Mouse (Mus musculus) kidney, postnatal 4 days (tissue): ENCODE data around the gene Tent4b.
A peak's percentile ranks its signal among the peaks of the same experiment; 100 is the strongest.

Experiments
- DNase-seq, 2 experiments: peaks; one replicate each; pipeline ENCODE4 v3.0.0; 2021; ENCODE audit warnings: mixed read lengths in 2 of 2

Gene Tent4b

GRCm38 (mm10) chr8:88198945-88199571 lies at the start of gene Tent4b:
Tent4b (plus strand) TSS chr8:88199213.
- DNase-seq = peak; percentile 94 to 96

DNA sequence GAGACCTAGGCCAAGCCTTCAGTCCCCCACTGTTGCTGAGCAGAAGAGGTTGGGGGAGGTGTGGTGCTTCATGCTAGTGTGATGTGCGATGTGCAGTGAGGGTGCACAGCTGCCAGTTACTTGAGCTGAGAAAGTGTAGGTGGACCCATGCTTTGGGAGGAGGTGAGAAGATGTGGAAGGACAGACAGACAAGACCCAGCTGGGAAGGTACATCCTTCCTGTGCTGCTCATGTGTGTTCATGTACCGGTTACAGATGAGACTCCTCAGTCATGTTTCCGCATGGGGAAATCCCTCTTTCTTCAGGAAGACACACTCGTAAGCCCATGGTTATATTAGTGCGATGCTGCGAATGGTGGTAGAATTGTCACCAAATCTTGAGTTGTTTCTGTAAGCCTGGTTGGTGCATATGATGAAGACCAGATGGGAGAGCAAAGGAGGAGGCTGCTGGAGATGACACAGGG lies 48.1 kb upstream of the Tent4b start:
- no peak for DNase-seq

DNA sequence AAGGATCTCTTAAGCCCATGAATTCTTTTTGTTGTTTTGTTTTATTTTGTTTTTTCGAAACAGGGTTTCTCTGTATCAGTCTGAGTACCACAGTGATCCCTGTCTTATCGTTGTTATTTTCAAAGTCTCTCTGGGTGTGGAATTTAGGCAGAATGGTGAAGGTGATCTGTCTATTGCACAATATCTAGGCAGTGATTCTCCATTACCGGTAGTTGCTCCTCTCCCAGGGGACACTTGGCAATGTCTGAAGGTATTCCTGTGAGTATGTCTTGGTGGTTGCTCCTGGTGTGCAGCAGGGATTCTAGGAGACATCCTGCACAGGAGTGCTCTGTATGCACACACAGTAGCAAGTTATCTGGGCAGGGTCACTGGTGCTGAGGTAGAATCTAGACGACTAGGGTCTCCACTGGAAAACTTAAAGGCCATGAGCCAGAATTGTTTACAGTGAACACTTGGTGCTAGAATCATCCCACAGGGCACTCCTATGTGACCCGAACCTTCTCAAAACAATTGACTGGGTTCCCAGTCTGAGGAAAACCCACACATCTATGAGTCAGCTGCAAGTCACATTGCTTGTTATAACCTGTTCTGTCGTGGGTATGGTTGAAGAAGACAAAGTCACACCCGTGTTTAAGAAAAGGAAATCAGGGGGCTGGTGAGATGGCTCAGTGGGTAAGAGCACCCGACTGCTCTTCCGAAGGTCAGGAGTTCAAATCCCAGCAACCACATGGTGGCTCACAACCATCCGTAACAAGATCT lies 38.6 kb upstream of the Tent4b start:
- DNase-seq = no peak

GRCm38 (mm10) chr8:88161439-88161838 lies 37.6 kb upstream of the Tent4b start:
- peak; percentile 84 to 85 for DNase-seq

DNA sequence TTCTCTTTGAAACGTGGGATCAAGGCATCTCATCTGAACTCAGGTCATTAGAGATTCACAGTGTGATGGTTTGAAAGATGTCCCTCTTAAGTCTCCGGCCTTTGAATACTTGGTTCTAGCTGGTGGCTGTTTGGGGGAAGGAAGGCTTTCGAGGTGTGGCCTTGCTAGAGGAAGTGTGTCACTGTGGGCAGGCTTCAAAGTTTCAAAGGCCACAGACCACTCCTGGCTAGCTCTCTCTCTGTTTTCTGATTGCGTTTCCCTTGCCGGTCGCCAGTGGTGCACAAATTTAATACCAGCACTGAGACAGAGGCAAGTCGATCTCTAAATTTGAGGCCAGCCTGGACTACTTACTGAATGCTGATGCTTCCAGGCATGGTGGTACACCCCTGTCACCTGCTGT lies 23.7 kb upstream of the Tent4b start:
- DNase-seq = no peak

GRCm38 (mm10) chr8:88177291-88177690 lies 21.7 kb upstream of the Tent4b start:
- no peak for DNase-seq

- DNase-seq = no peak
These were observed 15.9 kb upstream of the Tent4b start for GRCm38 (mm10) chr8:88183121-88183520.

DNA sequence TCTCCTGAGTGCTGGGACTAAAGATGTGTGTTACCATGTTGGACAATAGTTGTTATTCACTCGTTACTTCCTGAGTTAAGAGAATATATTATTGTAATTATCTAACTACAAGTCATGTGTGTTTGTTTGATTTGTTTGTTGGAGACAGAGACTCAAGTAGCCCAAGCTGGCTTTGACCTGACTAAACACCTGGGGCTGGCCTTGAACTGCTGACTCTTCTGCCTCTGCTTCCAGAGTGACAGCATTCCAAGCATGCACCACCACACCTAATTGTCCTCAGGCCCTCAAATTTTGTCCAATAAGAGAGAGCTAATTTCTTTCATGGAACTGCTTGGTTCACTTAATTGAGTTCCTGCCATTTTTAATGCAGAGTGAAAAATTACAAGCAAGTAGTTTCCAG lies 14.1 kb upstream of the Tent4b start:
- no peak for DNase-seq

DNA sequence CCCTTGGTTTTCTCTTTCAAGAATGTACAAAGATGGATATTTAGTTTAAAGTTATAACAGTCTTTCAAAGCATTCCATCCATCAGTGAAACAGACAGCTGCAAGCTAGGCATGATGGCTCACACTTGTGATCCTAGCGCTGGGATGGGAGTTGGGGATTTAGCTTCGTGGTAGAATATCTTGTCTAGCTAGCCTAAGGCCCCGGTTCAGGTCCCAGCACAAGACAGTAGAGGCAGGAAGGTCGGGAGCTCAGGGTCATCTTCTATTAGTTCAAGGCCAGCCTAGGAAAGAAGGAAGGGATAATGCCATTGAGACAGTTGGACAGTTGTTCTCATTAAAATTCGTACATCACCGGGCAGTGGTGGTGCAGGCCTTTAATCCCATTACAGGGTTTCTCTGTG lies 13.3 kb upstream of the Tent4b start:
- no peak for DNase-seq

DNA sequence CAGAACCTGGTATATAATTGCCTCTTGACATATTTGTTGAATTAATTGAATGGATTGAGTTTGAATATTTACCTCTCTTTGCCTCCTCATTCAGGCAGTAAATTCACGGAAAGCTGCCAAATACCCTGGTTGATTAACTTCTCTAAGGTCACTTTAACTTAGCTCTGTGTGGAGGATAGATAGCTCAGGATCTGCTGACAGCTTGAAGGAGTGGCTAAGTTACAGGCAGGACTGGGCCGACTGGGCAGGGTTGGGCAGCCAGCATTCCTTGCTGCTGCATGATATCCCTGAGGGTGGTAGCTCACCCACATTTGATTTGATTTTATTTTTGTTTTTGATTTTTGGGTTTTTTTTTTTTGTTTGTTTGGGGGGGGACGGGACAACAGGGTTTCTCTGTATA lies 1.7 kb upstream of the Tent4b start:
- no peak for DNase-seq

GRCm38 (mm10) chr8:88198551-88198944 lies 465 bp upstream of the Tent4b start:
- DNase-seq = no peak

GRCm38 (mm10) chr8:88199700-88200601 lies 938 bp downstream of the Tent4b start:
- peak; percentile 57 to 68 for DNase-seq

GRCm38 (mm10) chr8:88200724-88201495 lies 1.9 kb downstream of the Tent4b start:
- no peak for DNase-seq

- no peak for DNase-seq
These were observed 2.6 kb downstream of the Tent4b start for GRCm38 (mm10) chr8:88201641-88202040.

DNA sequence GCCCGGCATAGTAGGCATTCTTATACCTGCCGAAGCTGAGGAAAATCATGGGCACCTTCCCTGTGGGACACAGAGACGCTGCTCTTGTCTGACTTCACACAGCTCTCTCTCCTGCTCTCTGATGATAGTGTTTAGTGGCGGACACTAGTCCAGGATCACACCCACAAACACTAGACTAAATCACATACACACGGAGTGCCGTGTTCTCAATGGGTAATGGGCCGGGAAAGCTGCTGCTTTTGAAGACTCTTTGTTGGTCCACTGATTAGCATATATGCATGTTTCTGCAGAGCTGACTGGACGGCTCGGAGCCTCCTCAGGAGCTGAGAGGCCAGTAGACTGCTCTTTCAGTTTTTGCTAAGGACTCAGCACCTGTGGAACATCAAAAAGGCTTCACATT lies 7.0 kb downstream of the Tent4b start:
- DNase-seq = no peak

DNA sequence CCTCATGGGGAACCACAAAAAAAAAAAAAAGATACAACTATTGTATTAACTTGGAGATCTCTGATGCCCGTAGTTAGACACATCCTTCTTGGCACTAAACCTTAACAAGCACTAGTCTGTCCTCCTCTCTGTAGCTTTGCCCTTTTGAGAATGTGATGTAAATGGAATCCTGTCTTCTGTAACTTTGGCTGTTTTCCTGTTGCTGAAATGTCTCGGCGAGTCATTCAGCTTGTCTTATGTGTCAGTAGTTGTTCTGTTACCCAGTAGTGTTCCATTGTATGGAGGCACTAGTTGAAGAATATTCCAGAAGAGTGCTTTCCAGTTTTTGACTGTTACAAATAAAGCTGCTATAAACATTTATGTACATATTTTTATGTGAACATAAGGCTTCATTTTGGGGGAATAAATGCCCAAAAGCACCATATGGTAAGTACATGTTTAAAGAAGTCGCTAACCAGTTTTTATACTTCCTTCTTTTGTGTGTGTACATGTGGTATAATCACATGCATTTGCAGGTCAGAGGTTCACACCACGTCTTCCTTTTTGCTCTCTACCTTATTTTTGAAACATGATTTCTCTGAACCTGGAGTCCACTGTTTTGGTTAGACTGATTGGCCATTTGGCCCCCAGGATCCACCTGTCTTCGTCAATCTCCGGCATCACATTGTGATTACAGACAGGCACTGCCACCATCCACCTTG lies 8.3 kb downstream of the Tent4b start:
- DNase-seq = no peak

DNA sequence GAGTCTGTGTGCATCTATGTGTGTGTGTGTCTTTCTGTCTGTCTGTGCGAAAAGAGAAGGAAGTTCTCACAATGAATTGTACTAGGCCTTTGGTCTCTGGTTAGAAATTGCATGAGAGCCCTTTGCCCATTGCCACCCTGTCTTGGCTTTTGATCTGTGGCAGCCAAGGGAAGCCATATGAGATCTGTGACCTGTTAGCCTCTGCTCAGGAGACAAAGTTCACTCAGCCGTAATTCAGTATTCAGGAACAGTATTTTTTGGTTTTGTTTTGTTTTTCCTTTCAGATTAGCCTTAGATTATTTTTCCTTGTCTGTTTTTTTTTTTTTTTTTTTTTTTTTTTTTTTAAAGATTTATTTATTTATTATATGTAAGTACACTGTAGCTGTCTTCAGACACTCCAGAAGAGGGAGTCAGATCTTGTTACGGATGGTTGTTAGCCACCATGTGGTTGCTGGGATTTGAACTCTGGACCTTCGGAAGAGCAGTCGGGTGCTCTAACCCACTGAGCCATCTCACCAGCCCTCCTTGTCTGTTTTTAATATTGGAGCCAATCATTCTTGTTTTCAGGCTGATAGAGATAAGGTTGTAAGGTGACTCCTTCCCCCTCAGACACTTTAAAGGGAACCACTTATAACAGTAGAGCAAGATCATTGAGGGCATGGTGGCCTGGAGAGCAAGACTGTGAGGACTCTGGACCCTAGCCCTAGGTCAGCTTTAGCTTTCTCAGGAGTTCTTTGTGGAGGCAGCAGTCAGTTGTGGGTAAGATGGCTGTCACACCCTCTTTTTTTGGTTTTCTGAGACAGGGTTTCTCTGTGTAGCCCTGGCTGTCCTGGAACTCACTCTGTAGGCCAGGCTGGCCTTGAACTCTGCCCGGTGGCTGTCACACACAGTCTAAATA lies 11.2 kb downstream of the Tent4b start:
- peak in 1 of 2 experiments; percentile 18 for DNase-seq

DNA sequence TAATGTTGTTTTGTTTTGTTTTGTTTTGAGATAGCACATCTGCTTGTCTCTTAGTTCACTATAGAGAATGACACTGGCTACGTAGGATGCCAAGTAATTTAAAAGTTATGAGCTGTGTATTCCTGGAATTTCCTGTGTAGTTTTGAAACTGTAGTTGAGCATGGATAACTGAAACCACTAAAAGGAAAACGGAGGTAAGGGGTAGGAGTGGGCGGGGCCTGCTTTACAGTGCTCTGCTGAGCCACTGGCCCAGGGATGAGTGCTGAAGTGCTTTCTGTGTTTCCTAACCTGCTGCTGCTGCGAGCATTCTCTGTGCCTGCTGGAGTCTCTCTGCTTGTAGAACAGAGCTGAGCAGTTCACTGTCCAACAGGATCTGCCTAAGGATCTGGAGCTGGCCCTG lies 22.3 kb downstream of the Tent4b start:
- peak; percentile 31 to 43 for DNase-seq

GRCm38 (mm10) chr8:88225358-88225757 lies 26.3 kb downstream of the Tent4b start:
- no peak for DNase-seq

DNA sequence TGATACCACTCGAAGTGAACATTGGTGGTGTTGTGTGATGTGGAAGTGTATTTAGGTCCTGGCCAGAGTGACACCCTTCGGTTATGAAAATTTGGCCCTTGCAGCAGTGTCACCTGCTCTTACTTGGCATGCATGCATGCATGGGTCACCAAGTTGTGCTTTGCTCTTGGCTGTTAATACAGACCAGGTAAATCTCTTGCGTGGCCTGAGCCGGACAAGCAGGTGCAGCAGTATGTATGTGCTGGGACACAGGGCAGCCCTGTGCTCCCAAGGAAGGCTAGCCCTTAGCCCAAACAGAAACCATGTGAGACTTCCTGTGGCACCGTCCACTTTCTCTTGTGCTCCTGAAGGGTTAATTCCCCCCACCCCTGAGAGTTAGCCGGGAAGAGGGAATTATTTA lies 28.8 kb downstream of the Tent4b start:
- no peak for DNase-seq

DNA sequence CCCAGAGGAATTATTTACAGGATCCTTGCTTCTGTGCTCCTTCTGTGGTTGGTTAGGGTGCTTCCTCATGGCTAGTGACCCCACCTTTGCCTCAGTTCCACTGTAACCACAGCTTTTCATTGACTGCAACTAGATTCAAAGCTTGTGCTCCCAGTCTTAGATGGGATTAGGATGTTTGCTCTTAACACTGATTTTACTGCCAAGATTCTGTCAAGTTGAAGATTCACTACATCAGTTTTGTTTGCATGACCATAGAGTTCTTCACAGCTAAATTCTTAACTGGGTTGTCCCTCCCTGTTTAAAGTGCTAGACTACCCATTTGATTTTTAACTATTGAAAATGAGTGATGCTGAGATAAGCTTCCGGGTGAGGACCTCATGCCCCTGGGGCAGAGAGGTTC lies 29.3 kb downstream of the Tent4b start:
- DNase-seq = no peak
